Mouse (Mus musculus): ENCODE results near the gene Xpr1. TPM values are rescaled to one million over a fixed set of nuclear protein-coding genes. Genes with fewer than 3 reads are reported as not detected.

Xpr1 gene
- polyA plus RNA-seq, 1 experiment, result 4.3 TPM

- Histone ChIP-seq H3K36me3 (ENCODE audit: control insufficient read depth, insufficient read depth) (no peaks in the 10 kb centered on the region), H3K27me3 (ENCODE audit: control insufficient read depth, insufficient read depth, insufficient read length) (no peaks in the 10 kb centered on the region), H3ac (ENCODE audit: control insufficient read depth, insufficient read length, low read depth) (no peak overlapping the region), H3K79me2 (ENCODE audit: control insufficient read depth, insufficient read depth) (no peaks in the 10 kb centered on the region), H3K4me3 (ENCODE audit: insufficient read depth, poor library complexity, severe bottlenecking) (no peak overlapping the region), H3K79me3 (ENCODE audit: low read depth) (no peaks in the 10 kb centered on the region)
- no peak for TF ChIP-seq USF1 (IDR thresholded peaks at IDR 0.05; ENCODE audit: low read depth)
- TF ChIP-seq FOSL1 (IDR thresholded peaks at IDR 0.05; ENCODE audit: insufficient read depth, low read length, poor library complexity, severe bottlenecking), result no peak
- TF ChIP-seq MYOD1 (IDR thresholded peaks at IDR 0.05; ENCODE audit: control insufficient read depth, insufficient read length, low read depth), result no peak
- TF ChIP-seq MYOG (IDR thresholded peaks at IDR 0.05; ENCODE audit: control insufficient read depth, extremely low read depth, insufficient read length), result no peak
- TF ChIP-seq MAX (IDR thresholded peaks at IDR 0.05), result no peak
- TF ChIP-seq CTCF (IDR thresholded peaks at IDR 0.05; ENCODE audit: control insufficient read depth, insufficient read depth, insufficient read length), result no peak
- no peak for TF ChIP-seq CEBPB (IDR thresholded peaks at IDR 0.05; ENCODE audit: low read depth)
Observed at GRCm38 (mm10) chr1:155429304-155429703, 12.1 kb upstream of the Xpr1 start.

GRCm38 (mm10) chr1:155427126-155427865, 10.1 kb upstream of the Xpr1 start:
- TF ChIP-seq MYOD1 (IDR thresholded peaks at IDR 0.05; ENCODE audit: control insufficient read depth, insufficient read length, low read depth), result no peak
- no peak for TF ChIP-seq CEBPB (IDR thresholded peaks at IDR 0.05; ENCODE audit: low read depth)
- no peak for TF ChIP-seq MAX (IDR thresholded peaks at IDR 0.05)
- no peak for TF ChIP-seq FOSL1 (IDR thresholded peaks at IDR 0.05; ENCODE audit: insufficient read depth, low read length, poor library complexity, severe bottlenecking)
- TF ChIP-seq CTCF (IDR thresholded peaks at IDR 0.05; ENCODE audit: control insufficient read depth, insufficient read depth, insufficient read length), result no peak
- no peak for TF ChIP-seq MYOG (IDR thresholded peaks at IDR 0.05; ENCODE audit: control insufficient read depth, extremely low read depth, insufficient read length)
- TF ChIP-seq USF1 (IDR thresholded peaks at IDR 0.05; ENCODE audit: low read depth), result no peak
- no peaks in the 10 kb centered on the region for H3K27me3 ChIP-seq (ENCODE audit: control insufficient read depth, insufficient read depth, insufficient read length)
- H3ac ChIP-seq (ENCODE audit: control insufficient read depth, insufficient read length, low read depth), result no peak overlapping the region
- no peaks in the 10 kb centered on the region for H3K79me3 ChIP-seq (ENCODE audit: low read depth)
- no peak overlapping the region for H3K4me3 ChIP-seq (ENCODE audit: insufficient read depth, poor library complexity, severe bottlenecking)
- no peaks in the 10 kb centered on the region for H3K36me3 ChIP-seq (ENCODE audit: control insufficient read depth, insufficient read depth)
- no peaks in the 10 kb centered on the region for H3K79me2 ChIP-seq (ENCODE audit: control insufficient read depth, insufficient read depth)

GRCm38 (mm10) chr1:155425743-155426315, 8.6 kb upstream of the Xpr1 start:
- H3K36me3 ChIP-seq (ENCODE audit: control insufficient read depth, insufficient read depth), result no peaks in the 10 kb centered on the region
- TF ChIP-seq CEBPB (IDR thresholded peaks at IDR 0.05; ENCODE audit: low read depth) (no peak), USF1 (IDR thresholded peaks at IDR 0.05; ENCODE audit: low read depth) (no peak), MAX (IDR thresholded peaks at IDR 0.05) (no peak), CTCF (IDR thresholded peaks at IDR 0.05; ENCODE audit: control insufficient read depth, insufficient read depth, insufficient read length) (no peak), FOSL1 (IDR thresholded peaks at IDR 0.05; ENCODE audit: insufficient read depth, low read length, poor library complexity, severe bottlenecking) (no peak), MYOD1 (IDR thresholded peaks at IDR 0.05; ENCODE audit: control insufficient read depth, insufficient read length, low read depth) (no peak), MYOG (IDR thresholded peaks at IDR 0.05; ENCODE audit: control insufficient read depth, extremely low read depth, insufficient read length) (no peak)
- H3K79me3 ChIP-seq (ENCODE audit: low read depth), result no peaks in the 10 kb centered on the region
- H3K27me3 ChIP-seq (ENCODE audit: control insufficient read depth, insufficient read depth, insufficient read length), result no peaks in the 10 kb centered on the region
- H3K79me2 ChIP-seq (ENCODE audit: control insufficient read depth, insufficient read depth), result no peaks in the 10 kb centered on the region
- H3K4me3 ChIP-seq (ENCODE audit: insufficient read depth, poor library complexity, severe bottlenecking), result no peak overlapping the region
- H3ac ChIP-seq (ENCODE audit: control insufficient read depth, insufficient read length, low read depth), result no peak overlapping the region

GRCm38 (mm10) chr1:155425285-155425684, 8.1 kb upstream of the Xpr1 start:
- TF ChIP-seq MYOD1 (IDR thresholded peaks at IDR 0.05; ENCODE audit: control insufficient read depth, insufficient read length, low read depth) (no peak), FOSL1 (IDR thresholded peaks at IDR 0.05; ENCODE audit: insufficient read depth, low read length, poor library complexity, severe bottlenecking) (no peak), MAX (IDR thresholded peaks at IDR 0.05) (no peak), USF1 (IDR thresholded peaks at IDR 0.05; ENCODE audit: low read depth) (no peak), CTCF (IDR thresholded peaks at IDR 0.05; ENCODE audit: control insufficient read depth, insufficient read depth, insufficient read length) (no peak), CEBPB (IDR thresholded peaks at IDR 0.05; ENCODE audit: low read depth) (no peak), MYOG (IDR thresholded peaks at IDR 0.05; ENCODE audit: control insufficient read depth, extremely low read depth, insufficient read length) (no peak)
- no peaks in the 10 kb centered on the region for H3K79me2 ChIP-seq (ENCODE audit: control insufficient read depth, insufficient read depth)
- no peaks in the 10 kb centered on the region for H3K36me3 ChIP-seq (ENCODE audit: control insufficient read depth, insufficient read depth)
- no peaks in the 10 kb centered on the region for H3K79me3 ChIP-seq (ENCODE audit: low read depth)
- H3K27me3 ChIP-seq (ENCODE audit: control insufficient read depth, insufficient read depth, insufficient read length), result no peaks in the 10 kb centered on the region
- no peak overlapping the region for H3ac ChIP-seq (ENCODE audit: control insufficient read depth, insufficient read length, low read depth)
- no peak overlapping the region for H3K4me3 ChIP-seq (ENCODE audit: insufficient read depth, poor library complexity, severe bottlenecking)

- Histone ChIP-seq H3K4me3 (ENCODE audit: insufficient read depth, poor library complexity, severe bottlenecking) (no peak overlapping the region), H3K79me2 (ENCODE audit: control insufficient read depth, insufficient read depth) (no peaks in the 10 kb centered on the region), H3ac (ENCODE audit: control insufficient read depth, insufficient read length, low read depth) (no peak overlapping the region), H3K36me3 (ENCODE audit: control insufficient read depth, insufficient read depth) (no peaks in the 10 kb centered on the region), H3K27me3 (ENCODE audit: control insufficient read depth, insufficient read depth, insufficient read length) (no peaks in the 10 kb centered on the region), H3K79me3 (ENCODE audit: low read depth) (no peaks in the 10 kb centered on the region)
- no peak for TF ChIP-seq MAX (IDR thresholded peaks at IDR 0.05)
- TF ChIP-seq CTCF (IDR thresholded peaks at IDR 0.05; ENCODE audit: control insufficient read depth, insufficient read depth, insufficient read length), result no peak
- TF ChIP-seq CEBPB (IDR thresholded peaks at IDR 0.05; ENCODE audit: low read depth), result no peak
- TF ChIP-seq MYOD1 (IDR thresholded peaks at IDR 0.05; ENCODE audit: control insufficient read depth, insufficient read length, low read depth), result no peak
- no peak for TF ChIP-seq USF1 (IDR thresholded peaks at IDR 0.05; ENCODE audit: low read depth)
- TF ChIP-seq MYOG (IDR thresholded peaks at IDR 0.05; ENCODE audit: control insufficient read depth, extremely low read depth, insufficient read length), result no peak
- no peak for TF ChIP-seq FOSL1 (IDR thresholded peaks at IDR 0.05; ENCODE audit: insufficient read depth, low read length, poor library complexity, severe bottlenecking)
Observed at GRCm38 (mm10) chr1:155423801-155424200, 6.6 kb upstream of the Xpr1 start.

Measured in C2C12 (cell line).